Mouse (Mus musculus): ENCODE results near the gene Atp8b4.

GRCm38 (mm10) chr2:126424714-126425113 lies 75.8 kb downstream of the Atp8b4 start:
- TF ChIP-seq CTCF (IDR thresholded peaks at IDR 0.05; ENCODE audit: low read depth) (no peak), EP300 (IDR thresholded peaks at IDR 0.05; ENCODE audit: low read depth) (no peak)

Measured in liver, postnatal 0 days (tissue).